Mouse (Mus musculus) liver, embryonic 14.5 days (tissue): ENCODE measurements at regions not wholly inside any gene's neighbourhood (a gene's known extent, or its start where the extent isn't known, plus 50 kb on each side); places are given as distances from the start of the nearest gene placed in this dataset.

Source experiments
- ATAC-seq: fragments of 200-750 bp; cut with Nextera tagmentation; 2 replicates; pipeline ENCODE4 v1.8.0; 2017; ENCODE audit warnings: moderate number of reproducible peaks, mild to moderate bottlenecking, moderate library complexity; ENCODE audit not compliant: insufficient read depth
- DNase-seq, 3 experiments: peaks; one replicate each; pipeline ENCODE4 v3.0.0-alpha.2; 2012 to 2013; ENCODE audit warnings: low read depth in 3 of 3, low spot score in 3 of 3
- H3K27ac ChIP-seq: fragments of 300-500 bp; sonication (generic); 2 replicates; pipeline ENCODE4 v1.5.1; 2014; ENCODE audit warnings: moderate library complexity, mild to moderate bottlenecking, control low read depth, inconsistent platforms
- H3K27me3 ChIP-seq: fragments of 300-500 bp; sonication (generic); 2 replicates; pipeline ENCODE4 v1.6.1; 2014; ENCODE audit warnings: mild to moderate bottlenecking, low read length, moderate library complexity; ENCODE audit not compliant: control insufficient read depth, insufficient read depth
- H3K36me3 ChIP-seq: fragments of 300-500 bp; sonication (generic); replicated peaks from 2 replicates; pipeline ENCODE4 v1.6.1; 2014; ENCODE audit warnings: low read depth; ENCODE audit not compliant: control insufficient read depth, insufficient read depth
- H3K4me1 ChIP-seq, 2 experiments: fragments of 200-500 bp in 1 of 2; fragments of 300-500 bp in 1 of 2; sonication (generic) in 1 of 2; replicated peaks; 2 replicates each; pipeline ENCODE4 v1.6.1; 2012 to 2014; ENCODE audit warnings: antibody characterized with exemption in 1 of 2, inconsistent platforms in 1 of 2, low read length in 1 of 2; ENCODE audit not compliant: control insufficient read depth in 2 of 2, insufficient read depth in 2 of 2
- H3K4me2 ChIP-seq: fragments of 300-500 bp; sonication (generic); 2 replicates; pipeline ENCODE4 v1.6.1; 2014; ENCODE audit warnings: low read depth, mild to moderate bottlenecking, control low read depth, moderate library complexity
- H3K4me3 ChIP-seq, 2 experiments: fragments of 200-500 bp in 1 of 2; fragments of 300-500 bp in 1 of 2; sonication (generic) in 1 of 2; 2 replicates each; pipeline ENCODE4 v1.5.1; 2012 to 2014; ENCODE audit warnings: low read depth in 2 of 2, low read length in 2 of 2, mild to moderate bottlenecking in 2 of 2, control low read depth in 1 of 2, inconsistent platforms in 1 of 2, moderate library complexity in 1 of 2; ENCODE audit not compliant: insufficient read depth in 1 of 2
- H3K9ac ChIP-seq: fragments of 300-500 bp; sonication (generic); replicated peaks from 2 replicates; pipeline ENCODE4 v1.6.1; 2014; ENCODE audit warnings: mild to moderate bottlenecking, control low read depth, moderate library complexity
- H3K9me3 ChIP-seq: fragments of 300-500 bp; sonication (generic); 2 replicates; pipeline ENCODE4 v1.6.1; 2016; ENCODE audit warnings: low read length, mixed read lengths; ENCODE audit not compliant: control insufficient read depth
- CTCF ChIP-seq: IDR thresholded peaks from 2 replicates; pipeline ENCODE4 v1.5.1; 2016; ENCODE audit warnings: antibody characterized with exemption, low read depth, control low read depth
- EP300 ChIP-seq: IDR thresholded peaks from 2 replicates; pipeline ENCODE4 v1.6.1; 2016; ENCODE audit warnings: antibody characterized with exemption, low read depth
- WGBS: fragments of 180-500 bp; shearing (Covaris S2); extraction: QIAGEN DNeasy Blood & Tissue Kit; methylation state at CpG from one replicate; pipeline ENCODE4 v1.1.7; 2014; ENCODE audit not compliant: insufficient replicate concordance; 5-methylcytosine and 5-hydroxymethylcytosine counted together

- Histone ChIP-seq H3K27me3 (no peaks in the 10 kb centered on the region), H3K4me1 (no peaks in the 10 kb centered on the region), H3K4me2 (no peak overlapping the region), H3K4me3 (no peak overlapping the region), H3K27ac (no peak overlapping the region), H3K9ac (no peak overlapping the region), H3K36me3 (no peaks in the 10 kb centered on the region), H3K9me3 (no peaks in the 10 kb centered on the region)
- no peak for DNase-seq
- TF ChIP-seq CTCF, result no peak
- no peak for TF ChIP-seq EP300
- no peak for ATAC-seq
- 61% methylated on average over 17 of the region's 17 CpGs for WGBS
Measured at GRCm38 (mm10) chr13:60470426-60471398, 131.0 kb upstream of the Dapk1 start.

GRCm38 (mm10) chr13:60471602-60472001 is 130.1 kb upstream of the Dapk1 start:
- Histone ChIP-seq H3K27me3 (no peaks in the 10 kb centered on the region), H3K4me2 (no peak overlapping the region), H3K4me1 (no peaks in the 10 kb centered on the region), H3K36me3 (no peaks in the 10 kb centered on the region), H3K4me3 (no peak overlapping the region), H3K27ac (no peak overlapping the region), H3K9me3 (no peaks in the 10 kb centered on the region), H3K9ac (no peak overlapping the region)
- WGBS, result 65% methylated on average over 5 of the region's 5 CpGs
- ATAC-seq, result no peak
- DNase-seq, result no peak
- no peak for TF ChIP-seq CTCF
- no peak for TF ChIP-seq EP300

GRCm38 (mm10) chr13:60476366-60476765 is 125.4 kb upstream of the Dapk1 start:
- no peaks in the 10 kb centered on the region for H3K9me3 ChIP-seq
- no peak overlapping the region for H3K9ac ChIP-seq
- H3K4me3 ChIP-seq, result no peak overlapping the region
- no peak for ATAC-seq
- peaks cover 0 to 5% of the 10 kb centered on the region in 2 experiments; a peak in 2 of 4 replicates for H3K4me1 ChIP-seq
- H3K27ac ChIP-seq, result no peak overlapping the region
- no peak for DNase-seq
- no peak for TF ChIP-seq CTCF
- TF ChIP-seq EP300, result no peak
- no peak overlapping the region for H3K4me2 ChIP-seq
- H3K36me3 ChIP-seq, result no peaks in the 10 kb centered on the region
- WGBS, result 63% methylated on average over 2 of the region's 2 CpGs
- no peaks in the 10 kb centered on the region for H3K27me3 ChIP-seq

GRCm38 (mm10) chr13:60478301-60478700 is 123.4 kb upstream of the Dapk1 start:
- H3K9ac ChIP-seq, result no peak overlapping the region
- no peak overlapping the region for H3K4me2 ChIP-seq
- WGBS, result 61% methylated on average over 6 of the region's 6 CpGs
- ATAC-seq (no peak), DNase-seq (no peak)
- no peak overlapping the region for H3K27ac ChIP-seq
- no peaks in the 10 kb centered on the region for H3K27me3 ChIP-seq
- H3K4me3 ChIP-seq, result no peak overlapping the region
- TF ChIP-seq CTCF (no peak), EP300 (no peak)
- peaks cover 0 to 5% of the 10 kb centered on the region in 2 experiments; a peak in 2 of 4 replicates for H3K4me1 ChIP-seq
- no peaks in the 10 kb centered on the region for H3K36me3 ChIP-seq
- H3K9me3 ChIP-seq, result no peaks in the 10 kb centered on the region

- 13% methylated on average over 18 of the region's 18 CpGs for WGBS
- DNase-seq, result no peak
- no peak overlapping the region for H3K9ac ChIP-seq
- H3K36me3 ChIP-seq, result no peaks in the 10 kb centered on the region
- no peak overlapping the region for H3K27ac ChIP-seq
- no peak for ATAC-seq
- TF ChIP-seq EP300 (no peak), CTCF (peak; percentile 49)
- no peaks in the 10 kb centered on the region for H3K27me3 ChIP-seq
- H3K4me1 ChIP-seq, result peaks cover 0 to 5% of the 10 kb centered on the region in 2 experiments; a peak in 2 of 4 replicates
- no peaks in the 10 kb centered on the region for H3K9me3 ChIP-seq
- H3K4me2 ChIP-seq, result peak overlapping the region; percentile 56
- peak overlapping the region in 1 of 2 experiments; percentile 18; a peak in 1 of 4 replicates for H3K4me3 ChIP-seq
Measured at GRCm38 (mm10) chr13:60479043-60479861, 122.5 kb upstream of the Dapk1 start.
